Mouse (Mus musculus): Measurements from ENCODE around the gene Sema4d.
A peak's percentile ranks its signal among the peaks of the same experiment; 100 is the strongest.
"Not testable (repeated sequence)": the region's sequence is repeated elsewhere in the genome, so short reads cannot be mapped to it uniquely, and the experiment has no call there.

Gene Sema4d

GRCm38 (mm10) chr13:51793425-51793891 lies at the start of gene Sema4d:
TSS of gene Sema4d (minus strand) at chr13:51793747.
- DNase-seq (ENCODE audit: low spot score): peak; percentile 78

DNA sequence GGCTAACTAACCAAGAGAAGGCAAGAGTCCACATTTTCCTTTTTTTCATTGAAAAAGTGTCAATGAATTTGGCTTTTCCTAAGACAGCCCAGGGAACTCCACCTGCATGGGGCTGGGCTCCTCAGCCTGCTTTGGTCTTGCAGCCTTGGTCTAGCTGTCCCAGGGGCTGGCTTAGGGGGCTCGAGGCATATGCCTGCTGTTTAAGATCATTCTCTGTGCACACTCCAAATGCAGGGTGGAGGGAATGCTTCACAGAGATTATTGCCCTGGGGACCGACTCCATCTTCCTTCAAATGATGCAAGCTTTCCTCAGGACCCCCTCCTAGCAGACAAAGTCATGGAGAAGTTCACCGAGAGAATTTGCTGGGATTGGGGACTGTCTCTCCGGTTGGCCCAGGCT lies 49.8 kb upstream of the Sema4d start:
- DNase-seq (ENCODE audit: low spot score): no peak

DNA sequence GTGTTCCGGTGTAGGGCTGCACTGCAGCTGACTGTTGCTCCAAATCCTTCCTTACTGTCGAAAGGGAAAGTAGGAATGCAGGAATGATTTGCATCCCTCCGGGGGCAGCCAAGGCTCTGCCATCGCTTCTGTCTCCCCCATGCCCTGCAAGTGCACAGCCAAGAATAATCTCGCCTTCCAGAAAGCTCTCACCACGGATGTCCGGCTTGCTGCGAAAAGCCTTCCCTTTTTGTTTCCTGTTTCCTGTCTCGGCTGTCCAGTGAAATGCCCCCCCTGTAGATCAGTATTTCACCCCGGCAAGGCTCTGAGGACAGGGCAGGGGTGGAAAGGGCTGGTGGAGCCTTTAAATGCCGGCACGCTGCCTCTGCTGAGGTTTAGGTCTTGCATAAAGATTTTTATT lies 49.2 kb upstream of the Sema4d start:
- no peak for DNase-seq (ENCODE audit: low spot score)

DNA sequence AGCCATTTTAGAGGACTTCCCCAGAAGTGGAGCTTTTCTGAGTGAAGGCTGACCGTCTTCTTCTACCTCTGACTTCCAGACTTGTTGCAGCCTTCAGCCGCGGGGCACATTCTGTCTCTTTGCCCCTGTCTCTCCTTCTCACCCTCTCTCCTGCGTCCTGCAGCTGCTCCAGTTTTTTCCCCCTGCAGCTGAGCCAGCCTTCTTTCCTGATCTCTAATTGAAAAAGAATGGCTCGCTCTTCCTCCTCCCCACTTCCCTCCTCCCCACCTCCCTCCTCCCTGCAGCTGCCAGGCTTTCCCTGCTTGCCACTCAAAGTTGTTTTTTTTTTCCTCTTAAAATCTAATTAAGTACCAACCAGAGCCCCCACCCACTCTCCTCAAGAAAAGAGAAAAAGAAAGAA lies 48.6 kb upstream of the Sema4d start:
- no peak for DNase-seq (ENCODE audit: low spot score)

- peak; percentile 63 for DNase-seq (ENCODE audit: low spot score)
Measured at GRCm38 (mm10) chr13:51841541-51842115, 48.1 kb upstream of the Sema4d start.

DNA sequence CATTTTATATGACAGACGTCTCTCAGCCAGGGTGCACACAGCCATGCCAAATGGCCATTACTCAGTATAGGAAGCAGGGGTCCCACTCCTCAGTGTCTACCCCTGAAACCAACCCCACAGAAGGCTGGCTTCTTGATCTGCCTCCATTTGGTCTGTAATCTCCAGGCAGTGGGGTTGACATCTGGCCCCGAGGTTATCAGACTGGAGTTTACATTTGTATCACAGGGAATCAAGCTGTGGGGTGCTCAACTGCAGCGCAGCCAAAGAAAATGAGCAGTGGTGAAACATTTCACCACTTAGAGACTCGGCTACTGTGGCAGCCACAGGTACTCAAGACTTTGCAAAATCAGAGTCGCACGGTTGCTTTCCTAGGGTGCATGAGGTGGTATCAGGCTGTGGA lies 47.2 kb upstream of the Sema4d start:
- DNase-seq (ENCODE audit: low spot score): no peak

DNA sequence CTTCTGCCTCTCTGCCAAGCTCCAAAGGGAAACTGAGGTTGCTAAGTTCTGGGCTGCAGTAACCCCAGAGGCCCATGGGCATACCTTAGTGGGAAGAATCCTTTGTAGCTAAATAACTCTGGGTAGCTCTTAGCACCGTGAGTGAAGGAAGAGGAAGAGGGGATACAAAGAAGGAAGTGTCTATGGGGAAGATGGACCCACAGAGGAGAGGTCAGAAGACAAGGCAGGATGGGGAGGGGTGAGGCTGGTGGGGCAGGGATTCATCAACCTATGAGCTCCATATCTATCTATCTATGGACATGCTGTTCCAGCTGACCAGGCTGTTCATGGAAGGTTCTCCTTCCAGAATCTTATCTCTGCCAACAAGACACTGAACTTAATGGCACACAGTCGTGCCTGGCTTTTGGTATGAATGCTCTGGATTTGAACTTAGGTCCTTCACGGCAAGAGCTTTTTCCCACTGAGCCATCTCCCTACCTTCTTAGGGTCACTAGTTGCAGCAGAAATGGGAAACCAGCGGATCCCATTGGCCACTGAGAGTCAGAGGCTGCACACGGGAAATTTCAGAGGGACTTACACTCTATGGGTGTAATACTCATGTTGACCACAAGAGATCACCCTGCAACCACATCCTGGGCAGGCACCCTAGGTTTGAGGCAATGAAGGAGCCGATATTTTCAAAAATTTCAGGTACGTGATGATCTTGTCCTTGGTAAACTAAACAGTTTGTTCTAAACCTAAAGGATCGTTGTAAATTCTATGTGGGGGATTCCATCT lies 45.9 kb upstream of the Sema4d start:
- DNase-seq (ENCODE audit: low spot score): peak; percentile 71

GRCm38 (mm10) chr13:51837402-51837801 lies 43.9 kb upstream of the Sema4d start:
- DNase-seq (ENCODE audit: low spot score): no peak

DNA sequence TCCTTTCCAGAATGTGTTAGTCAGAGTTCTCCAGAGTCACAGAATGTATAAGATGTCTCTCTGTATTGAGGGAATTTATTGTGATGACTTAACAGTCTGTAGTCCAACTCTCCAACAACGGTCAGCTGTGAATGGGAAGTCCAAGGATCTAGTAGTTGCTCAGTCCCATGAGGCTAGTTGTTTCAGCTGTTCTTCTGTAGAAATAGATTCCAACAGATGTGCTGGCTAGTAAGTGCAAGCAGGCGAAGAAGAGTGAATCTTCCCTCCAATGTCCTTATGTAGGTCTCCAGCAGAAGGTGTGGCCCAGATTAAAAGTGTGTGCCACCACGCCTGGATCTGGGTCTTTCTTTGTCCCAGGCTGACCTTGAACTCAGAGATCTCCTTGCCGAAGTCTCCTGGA lies 41.7 kb upstream of the Sema4d start:
- DNase-seq (ENCODE audit: low spot score): not testable (repeated sequence)

GRCm38 (mm10) chr13:51834520-51834919 lies 41.0 kb upstream of the Sema4d start:
- DNase-seq (ENCODE audit: low spot score): no peak

GRCm38 (mm10) chr13:51834024-51834423 lies 40.5 kb upstream of the Sema4d start:
- not testable (repeated sequence) for DNase-seq (ENCODE audit: low spot score)

DNA sequence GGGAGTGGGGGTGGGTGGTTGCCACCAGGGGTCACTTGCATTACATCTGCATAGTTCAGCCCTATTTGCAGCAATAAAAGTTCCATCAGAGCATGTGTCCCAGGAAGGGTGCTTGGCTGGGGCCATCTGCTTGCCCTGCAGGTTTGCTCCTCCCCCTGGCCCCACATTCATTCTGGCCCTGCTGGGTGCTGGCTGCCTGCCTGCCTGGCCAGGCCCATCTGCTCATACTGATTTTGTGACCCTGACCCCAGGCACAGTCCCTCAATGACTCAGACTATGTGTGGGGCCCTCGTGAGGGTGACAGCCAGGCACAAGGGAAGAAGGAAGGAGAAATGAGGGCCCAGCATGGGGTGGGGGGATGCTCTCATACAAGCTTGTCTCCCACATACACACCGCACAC lies 40.1 kb upstream of the Sema4d start:
- DNase-seq (ENCODE audit: low spot score): no peak

DNA sequence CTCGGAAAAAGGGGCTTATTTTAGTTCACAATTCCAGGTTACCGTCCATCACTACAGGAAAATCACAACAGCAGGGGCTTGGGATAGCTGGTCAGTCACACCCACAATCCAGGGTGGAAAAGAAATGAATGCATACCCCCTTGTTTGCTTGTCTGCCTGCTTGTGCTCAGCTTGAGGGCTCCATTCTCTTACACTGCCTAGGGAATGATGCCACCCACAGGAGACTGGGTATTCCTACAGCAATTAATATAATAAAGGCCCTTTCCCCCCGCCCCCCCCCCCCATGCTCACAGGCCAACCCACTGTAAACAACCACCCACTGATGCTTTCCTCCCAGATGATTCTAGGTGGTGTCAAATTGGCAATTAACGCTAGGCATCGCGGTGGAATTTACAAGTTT lies 38.9 kb upstream of the Sema4d start:
- no peak for DNase-seq (ENCODE audit: low spot score)

DNA sequence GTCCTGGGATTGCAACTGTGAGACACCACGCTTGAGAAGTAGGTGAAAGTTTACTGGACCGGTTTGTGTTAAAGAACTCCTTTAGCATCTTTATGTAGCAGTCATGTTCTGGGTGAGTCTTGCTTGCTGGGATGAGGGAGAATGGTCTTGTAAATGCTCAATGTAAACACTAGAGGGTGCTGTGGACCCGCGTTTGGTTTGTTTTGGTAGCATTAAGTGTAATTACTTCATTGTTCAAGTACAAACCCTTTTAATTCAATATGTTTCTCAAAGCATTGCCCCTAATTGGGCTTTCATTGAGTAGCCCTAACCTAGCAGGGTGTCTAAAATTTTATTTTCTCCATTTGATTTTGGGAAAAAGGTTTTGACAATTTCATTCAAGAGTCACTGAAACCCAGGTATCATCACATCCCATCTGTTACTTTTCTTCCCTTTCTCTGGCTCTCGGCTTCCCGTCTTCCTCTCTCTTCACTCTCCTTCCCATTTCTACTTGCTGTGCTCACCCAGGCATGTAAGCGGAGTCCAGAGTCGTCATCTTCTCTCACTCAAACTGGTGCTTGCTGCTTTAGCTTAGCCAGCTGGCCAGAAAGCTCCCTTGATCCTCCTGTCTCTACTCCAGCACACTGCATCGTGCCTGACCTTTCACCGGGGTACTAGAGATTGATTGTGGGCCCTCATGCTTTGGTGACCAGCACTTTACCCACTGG lies 37.4 kb upstream of the Sema4d start:
- DNase-seq (ENCODE audit: low spot score): peak; percentile 66

DNA sequence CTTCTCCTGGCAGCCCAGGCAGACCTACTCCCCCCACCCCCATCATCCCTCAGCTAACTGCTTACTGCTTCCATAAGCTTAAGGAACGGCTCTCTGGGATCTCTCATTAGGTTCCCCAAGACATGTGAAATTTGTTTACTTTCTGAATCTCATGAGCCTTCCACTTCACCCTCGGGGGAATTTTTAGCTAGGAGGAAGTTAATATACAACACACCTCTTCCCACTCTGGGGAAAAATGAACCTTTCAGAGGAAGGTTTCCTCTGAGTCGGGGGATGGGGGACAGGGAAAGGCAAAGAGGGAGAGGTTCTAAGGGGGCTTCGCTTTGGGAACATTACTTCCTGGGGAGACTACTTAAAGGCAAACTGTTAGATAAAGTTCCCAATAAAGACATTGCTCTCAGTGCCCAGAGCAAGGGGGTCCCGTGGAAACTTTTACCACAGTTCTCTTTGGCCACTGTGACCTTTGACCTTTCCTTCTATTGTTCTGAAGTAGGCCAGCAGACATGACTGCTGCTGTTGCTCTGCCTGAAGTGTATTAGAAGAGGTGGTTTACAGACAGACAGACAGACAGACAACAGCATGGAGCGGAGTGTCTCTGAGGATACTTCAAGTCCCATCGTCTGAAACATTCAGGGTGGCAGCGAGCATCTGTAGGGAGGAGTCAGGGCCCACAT lies 30.4 kb upstream of the Sema4d start:
- DNase-seq (ENCODE audit: low spot score): no peak

DNA sequence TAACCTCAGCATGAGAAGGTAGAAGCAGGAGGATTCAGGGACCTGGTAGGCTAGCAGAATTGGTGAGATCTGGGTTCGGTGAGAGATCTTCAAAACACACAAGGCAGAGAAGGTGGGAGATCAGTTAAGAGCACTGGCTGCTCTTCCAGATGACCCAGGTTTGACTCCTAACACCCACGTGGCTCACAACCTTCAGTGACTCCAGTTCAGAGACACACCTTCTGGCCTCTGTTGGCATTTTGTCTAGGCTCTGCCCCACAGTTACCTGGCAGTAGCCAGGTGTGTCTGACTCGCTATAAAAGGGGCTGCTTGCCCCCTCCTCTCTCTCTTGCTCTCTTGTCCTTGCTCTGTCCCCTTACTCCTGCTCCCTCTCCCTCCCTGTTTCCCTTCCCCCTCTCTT lies 28.4 kb upstream of the Sema4d start:
- DNase-seq (ENCODE audit: low spot score): no peak

GRCm38 (mm10) chr13:51819351-51819750 lies 25.8 kb upstream of the Sema4d start:
- no peak for DNase-seq (ENCODE audit: low spot score)

DNA sequence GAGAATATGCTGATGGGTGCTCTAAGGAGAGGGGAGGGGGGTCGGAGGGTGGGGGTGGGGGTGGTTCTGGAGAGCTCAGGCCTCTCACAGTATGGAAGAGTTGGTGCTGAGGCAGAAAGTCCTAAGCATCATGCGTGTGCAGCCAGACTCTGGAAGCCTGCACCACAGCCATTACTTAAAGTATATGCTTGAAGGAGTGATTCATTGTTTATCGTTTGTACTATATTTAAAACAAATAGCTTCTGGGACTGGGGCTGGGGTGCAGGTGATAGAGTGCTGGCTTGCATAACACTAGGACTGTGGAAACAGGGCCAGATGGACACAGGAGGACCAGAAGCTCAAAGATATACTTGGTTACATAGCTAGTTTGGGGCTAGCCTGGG lies 25.4 kb upstream of the Sema4d start:
- DNase-seq (ENCODE audit: low spot score): no peak

DNA sequence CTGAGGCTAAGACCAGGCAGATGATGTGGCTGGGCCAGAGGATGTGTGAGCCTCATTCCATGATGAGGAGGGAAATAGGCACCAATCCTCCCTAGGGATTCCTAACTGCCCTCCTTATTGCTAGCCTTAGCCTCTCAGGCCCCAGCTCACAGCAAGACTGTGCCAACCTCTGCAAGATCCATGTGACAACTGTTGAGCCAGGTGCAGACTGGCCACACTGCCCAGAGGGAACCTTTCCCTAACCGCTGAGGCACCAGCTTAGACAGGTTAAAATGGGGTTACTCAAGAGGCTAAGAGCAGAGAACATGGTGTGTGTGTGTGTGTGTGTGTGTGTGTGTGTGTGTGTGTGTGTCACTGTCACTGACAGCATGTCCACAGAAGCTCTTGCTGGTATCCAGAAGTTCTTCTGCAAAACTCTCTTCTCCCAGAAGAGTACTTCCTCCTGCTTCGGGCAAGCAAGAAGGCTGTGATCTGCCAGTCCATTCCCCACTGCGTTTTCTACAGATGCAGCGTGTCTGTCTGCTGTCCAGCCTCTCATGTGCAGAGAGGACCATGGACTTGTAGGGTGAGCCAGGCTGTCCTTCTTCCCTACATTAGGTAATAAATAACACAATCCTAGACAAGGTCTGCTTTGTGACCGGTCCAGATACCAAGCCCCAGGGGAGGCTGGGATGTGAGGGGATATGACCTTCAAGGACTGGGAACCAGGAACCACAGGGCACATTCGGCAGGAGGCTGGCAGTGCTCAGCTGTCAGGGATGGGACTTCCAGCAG lies 24.8 kb upstream of the Sema4d start:
- no peak for DNase-seq (ENCODE audit: low spot score)

DNA sequence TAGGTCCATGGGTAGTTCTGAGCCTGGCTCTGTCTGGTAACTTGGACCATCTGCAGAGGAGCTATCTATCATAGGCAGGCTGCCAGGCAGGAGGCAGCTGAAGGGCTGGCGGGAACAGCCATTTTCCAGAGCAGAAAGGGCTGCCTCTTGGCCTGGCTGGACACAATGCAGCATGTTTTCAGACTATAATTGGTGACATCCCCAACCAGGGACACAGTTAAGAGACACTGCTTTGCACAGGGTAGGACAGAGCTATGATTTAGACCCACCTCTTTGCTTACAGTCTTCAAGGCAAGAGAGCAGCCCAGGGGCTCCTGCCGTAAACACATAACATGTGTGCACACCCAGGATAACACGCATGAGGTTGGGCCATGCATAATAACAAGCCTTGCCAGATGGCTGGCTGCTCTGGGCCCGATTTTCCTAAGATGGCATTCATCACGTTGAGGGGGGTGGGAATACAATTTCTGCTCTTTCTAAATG lies 23.1 kb upstream of the Sema4d start:
- no peak for DNase-seq (ENCODE audit: low spot score)

- peak; percentile 60 for DNase-seq (ENCODE audit: low spot score)
Measured at GRCm38 (mm10) chr13:51815865-51816504, 22.4 kb upstream of the Sema4d start.

Measured in c-Kit-positive CD71-positive TER-119-positive erythroid progenitor cells, embryonic 14.5 days (primary cell).